Mouse (Mus musculus) lung, embryonic 14.5 days (tissue): ENCODE measurements around the gene Bnipl. TPM values are rescaled to one million over a fixed set of nuclear protein-coding genes. Genes with fewer than 3 reads are reported as not detected.

ENCODE experiments used
- ATAC-seq: fragments of 200-750 bp; cut with Nextera tagmentation; 2 replicates; pipeline ENCODE4 v1.8.0; 2017; ENCODE audit warnings: mild to moderate bottlenecking, moderate TSS enrichment, moderate library complexity; ENCODE audit not compliant: insufficient read depth
- DNase-seq: peaks from one replicate; pipeline ENCODE4 v3.0.0-alpha.2; 2015
- H3K27ac ChIP-seq: fragments of 300-500 bp; sonication (generic); 2 replicates; pipeline ENCODE4 v1.5.1; 2014; ENCODE audit warnings: low read depth, mild to moderate bottlenecking, moderate library complexity
- H3K27me3 ChIP-seq: fragments of 300-500 bp; sonication (generic); 2 replicates; pipeline ENCODE4 v1.6.1; 2014; ENCODE audit warnings: low read length, control low read depth; ENCODE audit not compliant: insufficient read depth
- H3K36me3 ChIP-seq: fragments of 300-500 bp; sonication (generic); 2 replicates; pipeline ENCODE4 v1.6.1; 2014; ENCODE audit warnings: control low read depth; ENCODE audit not compliant: insufficient read depth
- H3K4me1 ChIP-seq: fragments of 300-500 bp; sonication (generic); 2 replicates; pipeline ENCODE4 v1.6.1; 2014; ENCODE audit warnings: antibody characterized with exemption, control low read depth; ENCODE audit not compliant: insufficient read depth
- H3K4me2 ChIP-seq: fragments of 300-500 bp; sonication (generic); 2 replicates; pipeline ENCODE4 v1.6.1; 2014; ENCODE audit warnings: mild to moderate bottlenecking
- H3K4me3 ChIP-seq: fragments of 300-500 bp; sonication (generic); 2 replicates; pipeline ENCODE4 v1.5.1; 2014; ENCODE audit warnings: low read depth, low read length
- H3K9ac ChIP-seq: fragments of 300-500 bp; sonication (generic); 2 replicates; pipeline ENCODE4 v1.6.1; 2014
- H3K9me3 ChIP-seq: fragments of 300-500 bp; sonication (generic); 2 replicates; pipeline ENCODE4 v1.6.1; 2016; ENCODE audit warnings: low read depth, low read length, control low read depth
- CTCF ChIP-seq: IDR thresholded peaks from 2 replicates; pipeline ENCODE4 v1.5.1; 2016; ENCODE audit warnings: antibody characterized with exemption, low read depth
- WGBS: fragments of 180-500 bp; shearing (Covaris S2); extraction: QIAGEN DNeasy Blood & Tissue Kit; methylation state at CpG from one replicate; pipeline ENCODE4 v1.1.7; 2014; 5-methylcytosine and 5-hydroxymethylcytosine counted together
- polyA plus RNA-seq: library from polyadenylated mRNA; unstranded; fragments of >200 nt; fragmentation: Nextera tagmentation; extraction: Ambion mirVana; gene quantifications from 2 replicates; pipeline ENCODE4 v1.2.1, GENCODE M21; 2014

The Bnipl gene
- polyA plus RNA-seq, 1 experiment from 2014 or later, result 5.0 TPM

DNA sequence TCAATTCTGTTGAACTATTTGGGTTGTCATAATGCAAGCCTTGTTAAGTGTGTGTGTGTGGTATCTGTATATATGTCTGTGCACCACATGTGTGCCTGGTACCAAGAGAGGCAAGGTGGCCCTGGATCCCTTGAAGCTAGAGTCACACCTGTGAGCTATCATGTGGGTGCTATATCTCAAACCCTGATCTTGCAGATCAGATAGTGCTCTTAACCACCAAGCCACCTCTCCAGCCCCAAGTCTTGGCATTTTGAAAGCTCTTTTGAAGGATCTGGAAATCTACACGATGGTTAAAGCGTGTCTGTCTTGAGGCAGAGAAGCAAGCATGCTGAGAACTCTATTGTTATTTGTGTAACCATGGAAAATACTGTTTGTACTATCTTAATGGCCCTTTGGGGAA, 40.4 kb downstream of the Bnipl start:
- WGBS, result 83% methylated on average over 2 of the region's 2 CpGs
- DNase-seq, result no peak

DNA sequence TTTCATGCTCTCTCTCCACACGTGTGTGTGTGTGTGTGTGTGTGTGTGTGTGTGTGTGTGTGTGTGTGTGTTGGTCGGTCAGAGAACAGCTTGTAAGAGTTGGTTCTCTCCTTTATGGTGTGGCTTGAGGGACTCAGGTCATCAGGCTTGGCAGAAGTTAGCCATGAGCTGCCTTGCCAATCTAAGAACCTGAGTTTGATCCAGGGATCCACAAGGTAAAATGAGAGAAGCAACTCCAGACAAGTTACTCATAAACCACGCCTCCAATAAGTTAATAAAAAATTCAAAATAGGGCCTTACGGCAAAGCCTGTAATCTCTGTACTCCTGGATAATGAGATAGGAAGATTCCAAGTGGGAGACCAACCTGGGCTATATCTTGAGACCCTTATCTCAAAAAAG, 42.7 kb downstream of the Bnipl start:
- no peak for ATAC-seq
- H3K36me3 ChIP-seq, result peaks cover 79% of the 10 kb centered on the region
- no peak for DNase-seq

More for the DNA sequence above, 40.4 kb downstream of the Bnipl start:
- H3K9ac ChIP-seq, result no peak overlapping the region
- no peak for TF ChIP-seq CTCF
- no peak overlapping the region for H3K4me3 ChIP-seq
- peaks cover 71% of the 10 kb centered on the region for H3K36me3 ChIP-seq
- ATAC-seq, result no peak
- H3K27ac ChIP-seq, result no peak overlapping the region
- no peaks in the 10 kb centered on the region for H3K27me3 ChIP-seq
- no peaks in the 10 kb centered on the region for H3K9me3 ChIP-seq
- no peak overlapping the region for H3K4me2 ChIP-seq
- no peaks in the 10 kb centered on the region for H3K4me1 ChIP-seq

DNA sequence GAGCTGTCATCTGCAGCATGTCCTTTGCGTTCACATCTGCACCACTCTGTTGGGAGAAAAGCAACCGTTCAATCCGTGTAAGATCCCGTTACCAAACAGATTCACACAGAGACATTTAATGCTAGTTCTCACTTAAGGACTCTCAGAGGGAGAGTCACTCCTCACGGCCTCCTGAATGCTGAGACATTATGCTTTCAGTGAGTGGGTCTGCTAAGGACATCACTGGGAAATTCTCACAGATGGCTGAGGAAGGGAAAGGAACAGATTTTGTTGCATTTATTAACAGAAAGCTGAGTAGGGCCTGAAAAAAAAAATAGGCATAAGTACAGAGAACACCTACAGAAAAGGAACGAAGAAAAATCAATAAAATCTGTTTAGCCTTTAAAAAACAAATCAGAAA, 47.1 kb downstream of the Bnipl start:
- H3K4me2 ChIP-seq, result no peak overlapping the region
- H3K9ac ChIP-seq, result no peak overlapping the region
- no peak overlapping the region for H3K4me3 ChIP-seq
- H3K4me1 ChIP-seq, result no peaks in the 10 kb centered on the region
- DNase-seq (no peak), ATAC-seq (no peak)
- 89% methylated on average over 6 of the region's 6 CpGs for WGBS
- no peaks in the 10 kb centered on the region for H3K9me3 ChIP-seq
- peaks cover 89% of the 10 kb centered on the region for H3K36me3 ChIP-seq
- no peak for TF ChIP-seq CTCF
- H3K27me3 ChIP-seq, result no peaks in the 10 kb centered on the region
- H3K27ac ChIP-seq, result no peak overlapping the region

More for the DNA sequence above, 42.7 kb downstream of the Bnipl start:
- Histone ChIP-seq H3K27ac (no peak overlapping the region), H3K4me2 (no peak overlapping the region), H3K4me3 (no peak overlapping the region), H3K9ac (no peak overlapping the region), H3K9me3 (no peaks in the 10 kb centered on the region), H3K4me1 (no peaks in the 10 kb centered on the region), H3K27me3 (no peaks in the 10 kb centered on the region)
- TF ChIP-seq CTCF, result no peak
- WGBS, result 82% methylated on average over 4 of the region's 4 CpGs

DNA sequence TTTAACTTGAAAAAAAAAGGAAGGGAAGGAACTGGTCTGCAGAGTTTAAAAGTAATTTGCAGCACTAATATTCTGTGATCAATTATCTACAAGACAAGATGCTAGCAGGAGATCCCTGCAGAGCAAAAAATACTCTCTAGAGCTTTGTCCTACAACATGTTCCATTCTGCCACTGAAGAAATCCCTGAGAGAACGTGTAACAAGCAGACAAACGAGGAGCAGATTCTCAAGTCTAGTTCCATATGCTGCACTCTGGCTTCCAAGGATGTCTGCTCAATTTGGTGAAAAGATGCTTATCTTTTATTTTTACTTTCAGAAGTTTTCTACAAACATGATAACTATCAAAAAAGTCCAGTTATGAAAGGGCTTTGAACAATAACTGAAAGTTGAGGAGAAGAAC, 50.4 kb downstream of the Bnipl start:
- no peaks in the 10 kb centered on the region for H3K27me3 ChIP-seq
- no peak overlapping the region for H3K9ac ChIP-seq
- no peak for TF ChIP-seq CTCF
- ATAC-seq, result no peak
- no peaks in the 10 kb centered on the region for H3K9me3 ChIP-seq
- 79% methylated on average over 2 of the region's 2 CpGs for WGBS
- H3K4me1 ChIP-seq, result no peaks in the 10 kb centered on the region
- H3K27ac ChIP-seq, result no peak overlapping the region
- peaks cover 93% of the 10 kb centered on the region for H3K36me3 ChIP-seq
- no peak overlapping the region for H3K4me2 ChIP-seq
- no peak for DNase-seq
- H3K4me3 ChIP-seq, result no peak overlapping the region

DNA sequence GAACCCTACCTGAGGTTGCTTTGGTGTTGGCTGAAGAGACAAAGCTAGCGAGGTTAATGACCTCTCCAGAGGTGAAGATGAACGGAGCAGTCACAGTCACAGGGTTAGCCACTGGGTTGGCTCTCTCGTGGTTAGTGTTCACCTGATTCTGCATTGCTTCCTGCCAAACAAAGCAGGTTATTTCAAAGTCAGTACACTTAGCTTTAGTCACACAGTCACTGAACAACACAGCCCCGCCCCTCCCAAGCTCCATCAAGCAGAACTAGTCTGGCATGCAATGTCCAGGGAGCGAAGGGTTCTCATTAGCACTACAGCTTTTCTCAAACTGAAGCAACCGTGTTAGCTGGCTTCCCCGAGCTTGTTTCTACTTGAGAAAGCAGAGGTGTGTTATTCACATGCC, 50.9 kb downstream of the Bnipl start:
- Histone ChIP-seq H3K4me2 (no peak overlapping the region), H3K27ac (no peak overlapping the region), H3K27me3 (no peaks in the 10 kb centered on the region), H3K9ac (no peak overlapping the region), H3K36me3 (peaks cover 94% of the 10 kb centered on the region), H3K9me3 (no peaks in the 10 kb centered on the region), H3K4me1 (no peaks in the 10 kb centered on the region), H3K4me3 (no peak overlapping the region)
- TF ChIP-seq CTCF, result no peak
- 87% methylated on average over 7 of the region's 7 CpGs for WGBS
- DNase-seq (no peak), ATAC-seq (no peak)

DNA sequence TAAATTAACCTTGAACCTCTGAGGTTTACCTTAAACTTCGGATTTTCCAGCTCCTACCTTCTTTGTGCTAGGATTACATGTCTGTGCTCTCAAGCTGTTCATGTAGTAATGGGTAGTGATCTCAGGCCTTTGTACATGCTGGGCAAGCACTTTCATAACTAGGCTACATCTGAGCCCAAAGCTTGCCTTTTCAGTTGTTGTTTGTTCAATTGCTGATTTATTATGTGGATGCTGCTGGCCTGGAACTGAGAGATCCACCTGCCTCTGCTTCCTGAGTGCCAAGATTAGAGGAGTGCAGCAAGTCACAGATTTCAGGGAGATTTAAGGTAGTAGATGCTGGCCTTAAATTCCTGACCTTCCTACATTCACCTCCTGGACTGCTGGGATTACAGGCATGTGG, 51.9 kb downstream of the Bnipl start:
- 69% methylated on average over 1 of the region's 1 CpGs for WGBS
- ATAC-seq (no peak), DNase-seq (no peak)
- no peak for TF ChIP-seq CTCF
- H3K27me3 ChIP-seq, result no peaks in the 10 kb centered on the region
- H3K36me3 ChIP-seq, result peaks cover 93% of the 10 kb centered on the region
- no peak overlapping the region for H3K4me2 ChIP-seq
- H3K9ac ChIP-seq, result no peak overlapping the region
- H3K27ac ChIP-seq, result no peak overlapping the region
- H3K4me3 ChIP-seq, result no peak overlapping the region
- H3K4me1 ChIP-seq, result no peaks in the 10 kb centered on the region
- H3K9me3 ChIP-seq, result no peaks in the 10 kb centered on the region

DNA sequence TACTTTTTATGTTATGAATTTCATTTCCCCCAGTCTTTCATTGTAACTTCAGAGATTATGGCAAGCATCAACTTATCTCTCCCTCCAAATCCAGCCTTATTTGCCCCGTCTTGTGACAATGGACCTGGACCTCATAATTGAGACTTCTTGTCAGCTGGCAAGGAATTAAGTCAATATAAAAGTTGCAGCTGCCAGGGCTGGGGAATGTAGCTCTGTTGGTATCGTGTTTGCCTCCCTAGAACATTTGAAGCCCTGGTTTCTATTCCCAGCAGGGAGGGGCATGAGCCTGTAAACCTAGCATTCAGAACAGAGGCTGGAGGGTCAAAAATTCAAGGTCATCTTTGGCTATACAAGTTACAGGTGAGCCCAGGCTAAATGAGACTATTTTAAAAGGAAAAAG, 55.2 kb downstream of the Bnipl start:
- Histone ChIP-seq H3K4me3 (no peak overlapping the region), H3K36me3 (peaks cover 78% of the 10 kb centered on the region), H3K27me3 (no peaks in the 10 kb centered on the region), H3K4me1 (no peaks in the 10 kb centered on the region), H3K9ac (no peak overlapping the region), H3K27ac (no peak overlapping the region), H3K4me2 (no peak overlapping the region), H3K9me3 (no peaks in the 10 kb centered on the region)
- ATAC-seq (no peak), DNase-seq (no peak)
- WGBS, result 84% methylated on average over 2 of the region's 2 CpGs
- TF ChIP-seq CTCF, result no peak

DNA sequence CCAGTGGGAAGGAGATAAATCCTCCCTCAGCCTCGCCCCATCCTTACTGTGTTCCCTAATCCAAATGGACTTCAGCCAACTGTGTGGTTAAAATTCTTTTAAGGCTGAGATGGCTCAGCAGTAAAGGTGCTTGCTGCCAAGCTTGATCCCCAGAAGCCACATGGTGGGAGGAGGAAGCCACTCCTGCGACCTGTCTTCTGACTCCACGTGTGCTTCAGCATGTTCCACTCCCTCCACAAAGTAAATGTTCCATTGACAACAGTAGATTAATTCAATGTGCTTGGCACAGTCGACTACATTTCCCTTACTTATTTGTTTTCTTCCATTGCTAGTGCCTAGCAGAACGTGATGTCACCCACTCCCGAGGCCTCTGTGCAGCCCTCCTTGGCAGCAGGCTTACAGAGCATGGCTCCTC, 56.3 kb downstream of the Bnipl start:
- ATAC-seq (no peak), DNase-seq (no peak)
- no peak overlapping the region for H3K4me2 ChIP-seq
- no peak overlapping the region for H3K9ac ChIP-seq
- H3K36me3 ChIP-seq, result peaks cover 79% of the 10 kb centered on the region
- WGBS, result 84% methylated on average over 6 of the region's 6 CpGs
- H3K4me1 ChIP-seq, result no peaks in the 10 kb centered on the region
- H3K27ac ChIP-seq, result no peak overlapping the region
- no peak overlapping the region for H3K4me3 ChIP-seq
- H3K27me3 ChIP-seq, result no peaks in the 10 kb centered on the region
- no peak for TF ChIP-seq CTCF
- H3K9me3 ChIP-seq, result no peaks in the 10 kb centered on the region

Other genes starting within 250 kb of the Bnipl start
- gene Zfp687, start 235.7 kb downstream of the Bnipl start, polyA plus RNA-seq, result 28.1 and 31.7 TPM in 2 replicates
- gene Psmd4, start 208.6 kb downstream of the Bnipl start, polyA plus RNA-seq, result 236 and 250 TPM in 2 replicates
- 12.2 and 13.6 TPM in 2 replicates for gene Pip5k1a, start 144.3 kb downstream of the Bnipl start, polyA plus RNA-seq
- 167 and 170 TPM in 2 replicates for gene Vps72, start 140.2 kb downstream of the Bnipl start, polyA plus RNA-seq
- 1.2 and 1.9 TPM in 2 replicates for gene Tmod4, start 126.7 kb downstream of the Bnipl start, polyA plus RNA-seq
- 62.7 and 67.9 TPM in 2 replicates for gene Scnm1, start 117.2 kb downstream of the Bnipl start, polyA plus RNA-seq
- 8.2 and 9.4 TPM in 2 replicates for gene Lysmd1, start 117.1 kb downstream of the Bnipl start, polyA plus RNA-seq
- 3.2 and 4.2 TPM in 2 replicates for gene Tnfaip8l2, start 108.8 kb downstream of the Bnipl start, polyA plus RNA-seq
- 3.7 and 5.4 TPM in 2 replicates for gene Sema6c, start 90.7 kb downstream of the Bnipl start, polyA plus RNA-seq
- gene Gabpb2, start 33.3 kb downstream of the Bnipl start, polyA plus RNA-seq, result 13.4 and 14.4 TPM in 2 replicates
- gene Cdc42se1, start 22.5 kb downstream of the Bnipl start, polyA plus RNA-seq, result 127 and 131 TPM in 2 replicates
- 15.1 and 16.1 TPM in 2 replicates for gene Mllt11, start 19.0 kb downstream of the Bnipl start, polyA plus RNA-seq
- 0.39 and 0.67 TPM in 2 replicates for gene Gm128, start 9.6 kb downstream of the Bnipl start, polyA plus RNA-seq
- 36.5 and 40.0 TPM in 2 replicates for gene Mindy1, start 30.2 kb upstream of the Bnipl start, polyA plus RNA-seq
- gene Prune1, start 30.9 kb upstream of the Bnipl start, polyA plus RNA-seq, result 20.0 and 23.5 TPM in 2 replicates
- 1.8 and 2.0 TPM in 2 replicates for gene Anxa9, start 56.0 kb upstream of the Bnipl start, polyA plus RNA-seq
- gene Cers2, start 63.6 kb upstream of the Bnipl start, polyA plus RNA-seq, result 170 and 185 TPM in 2 replicates
- 50.7 and 52.0 TPM in 2 replicates for gene Setdb1, start 106.0 kb upstream of the Bnipl start, polyA plus RNA-seq
- not detected in 2 replicates for gene 4930558C23Rik, start 151.6 kb upstream of the Bnipl start, polyA plus RNA-seq
- 40.1 and 41.0 TPM in 2 replicates for gene Arnt, start 183.2 kb upstream of the Bnipl start, polyA plus RNA-seq
- 2.6 and 2.8 TPM in 2 replicates for gene Ctsk, start 248.1 kb upstream of the Bnipl start, polyA plus RNA-seq